Mouse (Mus musculus): ENCODE results near the gene Mylip. TPM values are rescaled to one million over a fixed set of nuclear protein-coding genes. Genes with fewer than 3 reads are reported as not detected.

Mylip gene
- polyA plus RNA-seq, 1 experiment, result 13.2 TPM

GRCm38 (mm10) chr13:45442918-45443535 is 53.5 kb downstream of the Mylip start:
- Histone ChIP-seq H3K4me3 (ENCODE audit: insufficient read depth, low read length) (no peak overlapping the region), H3K4me1 (ENCODE audit: control insufficient read depth, insufficient read depth, low read length) (no peaks in the 10 kb centered on the region), H3K27ac (ENCODE audit: insufficient read depth, low read length) (no peak overlapping the region)
- TF ChIP-seq POLR2A (IDR thresholded peaks at IDR 0.05; ENCODE audit: extremely low read depth, insufficient read depth, low read length) (no peak), CTCF (IDR thresholded peaks at IDR 0.05; ENCODE audit: extremely low read depth, insufficient read depth, low read length) (no peak)

- TF ChIP-seq CTCF (IDR thresholded peaks at IDR 0.05; ENCODE audit: extremely low read depth, insufficient read depth, low read length) (no peak), POLR2A (IDR thresholded peaks at IDR 0.05; ENCODE audit: extremely low read depth, insufficient read depth, low read length) (no peak)
- Histone ChIP-seq H3K27ac (ENCODE audit: insufficient read depth, low read length) (no peak overlapping the region), H3K4me1 (ENCODE audit: control insufficient read depth, insufficient read depth, low read length) (no peaks in the 10 kb centered on the region), H3K4me3 (ENCODE audit: insufficient read depth, low read length) (no peak overlapping the region)
Measured at GRCm38 (mm10) chr13:45444220-45444619, 54.7 kb downstream of the Mylip start.

DNA sequence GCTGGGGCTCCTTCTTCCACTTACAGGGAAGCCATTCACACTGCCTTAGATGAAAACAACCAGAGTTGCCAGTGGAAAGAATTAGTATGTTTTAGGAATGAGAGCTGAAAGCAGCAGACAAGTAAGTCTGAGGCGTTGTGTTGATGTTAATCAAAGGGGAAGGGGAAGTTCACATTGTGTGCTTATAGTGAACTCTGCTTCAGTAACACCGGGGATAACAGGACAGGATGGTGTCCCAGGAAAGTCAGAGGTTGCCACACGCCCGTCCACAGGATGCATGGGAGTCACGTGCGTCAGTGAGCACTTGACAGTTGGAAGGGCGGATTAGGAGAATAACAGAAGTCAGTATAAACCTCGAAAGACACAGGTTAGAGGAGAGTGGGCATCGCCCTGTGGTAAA is 55.1 kb downstream of the Mylip start:
- Histone ChIP-seq H3K27ac (ENCODE audit: insufficient read depth, low read length) (no peak overlapping the region), H3K4me1 (ENCODE audit: control insufficient read depth, insufficient read depth, low read length) (no peaks in the 10 kb centered on the region), H3K4me3 (ENCODE audit: insufficient read depth, low read length) (no peak overlapping the region)
- TF ChIP-seq CTCF (IDR thresholded peaks at IDR 0.05; ENCODE audit: extremely low read depth, insufficient read depth, low read length) (no peak), POLR2A (IDR thresholded peaks at IDR 0.05; ENCODE audit: extremely low read depth, insufficient read depth, low read length) (no peak)

- no peak overlapping the region for H3K4me3 ChIP-seq (ENCODE audit: insufficient read depth, low read length)
- H3K4me1 ChIP-seq (ENCODE audit: control insufficient read depth, insufficient read depth, low read length), result no peaks in the 10 kb centered on the region
- no peak overlapping the region for H3K27ac ChIP-seq (ENCODE audit: insufficient read depth, low read length)
- no peak for TF ChIP-seq CTCF (IDR thresholded peaks at IDR 0.05; ENCODE audit: extremely low read depth, insufficient read depth, low read length)
- TF ChIP-seq POLR2A (IDR thresholded peaks at IDR 0.05; ENCODE audit: extremely low read depth, insufficient read depth, low read length), result no peak
Measured at GRCm38 (mm10) chr13:45446636-45447035, 57.1 kb downstream of the Mylip start.

- H3K4me3 ChIP-seq (ENCODE audit: insufficient read depth, low read length), result no peak overlapping the region
- H3K27ac ChIP-seq (ENCODE audit: insufficient read depth, low read length), result no peak overlapping the region
- TF ChIP-seq CTCF (IDR thresholded peaks at IDR 0.05; ENCODE audit: extremely low read depth, insufficient read depth, low read length), result no peak
- peaks cover 2% of the 10 kb centered on the region; the same call in 1 of the 2 replicates for H3K4me1 ChIP-seq (ENCODE audit: control insufficient read depth, insufficient read depth, low read length)
Measured at GRCm38 (mm10) chr13:45452437-45452836, 62.9 kb downstream of the Mylip start.

GRCm38 (mm10) chr13:45453033-45453432 is 63.5 kb downstream of the Mylip start:
- Histone ChIP-seq H3K4me3 (ENCODE audit: insufficient read depth, low read length) (no peak overlapping the region), H3K4me1 (ENCODE audit: control insufficient read depth, insufficient read depth, low read length) (peaks cover 2% of the 10 kb centered on the region; the same call in 1 of the 2 replicates), H3K27ac (ENCODE audit: insufficient read depth, low read length) (no peak overlapping the region)
- no peak for TF ChIP-seq CTCF (IDR thresholded peaks at IDR 0.05; ENCODE audit: extremely low read depth, insufficient read depth, low read length)
- TF ChIP-seq POLR2A (IDR thresholded peaks at IDR 0.05; ENCODE audit: extremely low read depth, insufficient read depth, low read length), result no peak

DNA sequence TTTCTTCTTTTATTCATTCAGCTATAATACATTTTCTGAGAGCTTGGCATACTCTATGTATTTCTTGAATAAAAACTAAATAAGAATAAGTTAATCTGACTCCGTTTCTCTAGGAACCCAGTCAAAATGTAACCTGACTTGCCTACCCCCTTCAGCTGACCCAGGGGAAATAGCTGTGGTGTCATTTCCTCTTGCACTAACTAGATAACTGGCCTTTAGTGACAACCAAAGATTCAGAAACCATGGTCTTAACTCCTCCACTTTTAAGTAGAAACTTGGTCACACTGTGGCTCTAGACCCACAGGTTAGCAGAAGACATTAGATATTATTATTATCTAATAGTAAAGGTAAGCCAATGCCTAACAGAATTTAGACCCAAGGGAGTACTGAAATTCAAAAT is 64.5 kb downstream of the Mylip start:
- Histone ChIP-seq H3K27ac (ENCODE audit: insufficient read depth, low read length) (no peak overlapping the region), H3K4me1 (ENCODE audit: control insufficient read depth, insufficient read depth, low read length) (peaks cover 2% of the 10 kb centered on the region; the same call in 1 of the 2 replicates), H3K4me3 (ENCODE audit: insufficient read depth, low read length) (no peak overlapping the region)
- TF ChIP-seq CTCF (IDR thresholded peaks at IDR 0.05; ENCODE audit: extremely low read depth, insufficient read depth, low read length), result no peak
- TF ChIP-seq POLR2A (IDR thresholded peaks at IDR 0.05; ENCODE audit: extremely low read depth, insufficient read depth, low read length), result no peak

GRCm38 (mm10) chr13:45454641-45455040 is 65.1 kb downstream of the Mylip start:
- Histone ChIP-seq H3K27ac (ENCODE audit: insufficient read depth, low read length) (no peak overlapping the region), H3K4me1 (ENCODE audit: control insufficient read depth, insufficient read depth, low read length) (peaks cover 2% of the 10 kb centered on the region; the same call in 1 of the 2 replicates), H3K4me3 (ENCODE audit: insufficient read depth, low read length) (no peak overlapping the region)
- TF ChIP-seq CTCF (IDR thresholded peaks at IDR 0.05; ENCODE audit: extremely low read depth, insufficient read depth, low read length), result no peak
- no peak for TF ChIP-seq POLR2A (IDR thresholded peaks at IDR 0.05; ENCODE audit: extremely low read depth, insufficient read depth, low read length)

GRCm38 (mm10) chr13:45455108-45455861 is 65.7 kb downstream of the Mylip start:
- Histone ChIP-seq H3K4me3 (ENCODE audit: insufficient read depth, low read length) (no peak overlapping the region), H3K27ac (ENCODE audit: insufficient read depth, low read length) (no peak overlapping the region), H3K4me1 (ENCODE audit: control insufficient read depth, insufficient read depth, low read length) (peaks cover 2% of the 10 kb centered on the region; the same call in 1 of the 2 replicates)
- TF ChIP-seq POLR2A (IDR thresholded peaks at IDR 0.05; ENCODE audit: extremely low read depth, insufficient read depth, low read length), result no peak
- TF ChIP-seq CTCF (IDR thresholded peaks at IDR 0.05; ENCODE audit: extremely low read depth, insufficient read depth, low read length), result no peak

GRCm38 (mm10) chr13:45455862-45456192 is 66.3 kb downstream of the Mylip start:
- Histone ChIP-seq H3K4me3 (ENCODE audit: insufficient read depth, low read length) (no peak overlapping the region), H3K27ac (ENCODE audit: insufficient read depth, low read length) (no peak overlapping the region), H3K4me1 (ENCODE audit: control insufficient read depth, insufficient read depth, low read length) (peaks cover 2% of the 10 kb centered on the region; the same call in 1 of the 2 replicates)
- TF ChIP-seq CTCF (IDR thresholded peaks at IDR 0.05; ENCODE audit: extremely low read depth, insufficient read depth, low read length) (no peak), POLR2A (IDR thresholded peaks at IDR 0.05; ENCODE audit: extremely low read depth, insufficient read depth, low read length) (no peak)

All from cortical plate, adult 2 months (tissue).